18 mouse cellular contexts compared by ENCODE assay signal in the genomic region with DNA sequence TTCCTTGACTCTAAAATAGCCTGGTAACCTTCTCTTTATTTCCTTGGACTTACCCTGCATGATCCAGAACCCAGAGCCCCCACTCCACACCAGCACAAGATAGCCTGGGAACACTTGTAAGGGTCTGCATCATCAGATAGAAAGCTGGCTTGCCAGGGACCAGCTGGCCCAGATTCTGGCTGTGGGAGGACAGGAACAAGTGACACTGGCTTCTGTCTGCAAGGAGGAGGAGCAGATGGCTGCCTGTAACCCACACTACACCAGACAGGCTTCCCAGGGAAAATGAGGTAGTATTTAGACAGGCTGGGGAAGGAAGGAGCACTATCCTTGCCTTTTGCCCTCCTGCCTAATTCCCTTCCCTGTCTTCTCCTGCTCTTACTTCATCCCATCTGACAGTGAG.
DNase-seq lines count a peak whose midpoint lies in the region; ATAC-seq lines count a peak whose summit lies in the region.
"Had no signal": no experiment of that assay in that cellular context is flagged by ENCODE, and none has a peak within 500 bp of the region (broad histone marks: within the 10 kb centered on the region; RNA-seq: fewer than 3 reads in every experiment).

No protein-coding gene starts in this region.

- H3K27me3 ChIP-seq in hindbrain, embryonic 16.5 days (replicated peaks; ENCODE audit: control insufficient read depth, insufficient read depth, low read length): no peaks in the 10 kb centered on the region
- H3K27me3 ChIP-seq: heart, embryonic 13.5 days; hindbrain, embryonic 13.5 days; intestine, embryonic 15.5 days; midbrain, embryonic 13.5 days; neural tube, embryonic 13.5 days had no signal

- ATAC-seq in cerebellum, adult (ENCODE audit: insufficient number of reproducible peaks, low FRiP score, low TSS enrichment): peak; percentile 59
- ATAC-seq in hindbrain, embryonic 16.5 days: no peak
- ATAC-seq: intestine, embryonic 15.5 days; liver, postnatal 0 days; midbrain, embryonic 13.5 days had no signal

- H3K9me3 ChIP-seq in hindbrain, embryonic 16.5 days (ENCODE audit: control insufficient read depth, low read length): no peaks in the 10 kb centered on the region
- H3K9me3 ChIP-seq: embryonic facial prominence, embryonic 10.5 days; heart, embryonic 13.5 days; hindbrain, embryonic 13.5 days; intestine, embryonic 15.5 days; limb, embryonic 10.5 days; midbrain, embryonic 13.5 days; neural tube, embryonic 13.5 days had no signal

- H3K36me3 ChIP-seq in hindbrain, embryonic 16.5 days (ENCODE audit: control insufficient read depth, insufficient read depth, low read length): peaks cover 5% of the 10 kb centered on the region
- H3K36me3 ChIP-seq: embryonic facial prominence, embryonic 10.5 days; heart, embryonic 13.5 days; intestine, embryonic 15.5 days; limb, embryonic 10.5 days had no signal

- no peak overlapping the region for H3K27ac ChIP-seq in hindbrain, embryonic 16.5 days (ENCODE audit: low read depth, low read length)
- H3K27ac ChIP-seq: embryonic facial prominence, embryonic 10.5 days; heart, embryonic 13.5 days; hindbrain, embryonic 13.5 days; intestine, embryonic 15.5 days; limb, embryonic 10.5 days; midbrain, embryonic 13.5 days; neural tube, embryonic 13.5 days had no signal

- no peak overlapping the region for H3K9ac ChIP-seq in hindbrain, embryonic 16.5 days (ENCODE audit: low read depth, low read length)
- H3K9ac ChIP-seq: heart, embryonic 13.5 days; hindbrain, embryonic 13.5 days; intestine, embryonic 15.5 days; liver, postnatal 0 days; midbrain, embryonic 13.5 days; neural tube, embryonic 13.5 days had no signal

- intact Hi-C loops in left cerebral cortex, postnatal 4 days (cut with DNase I): no loop called here
- intact Hi-C loops in left cerebral cortex, postnatal 14 days (cut with DNase I): no loop called here

- H3K4me2 ChIP-seq in hindbrain, embryonic 16.5 days (ENCODE audit: low read length): no peak overlapping the region
- H3K4me2 ChIP-seq: heart, embryonic 13.5 days; hindbrain, embryonic 13.5 days; intestine, embryonic 15.5 days; midbrain, embryonic 13.5 days; neural tube, embryonic 13.5 days had no signal

- H3K4me3 ChIP-seq in hindbrain, embryonic 16.5 days (ENCODE audit: low read length): no peak overlapping the region
- H3K4me3 ChIP-seq: embryonic facial prominence, embryonic 10.5 days; heart, embryonic 13.5 days; hindbrain, embryonic 13.5 days; intestine, embryonic 15.5 days; limb, embryonic 10.5 days; midbrain, embryonic 13.5 days; neural tube, embryonic 13.5 days had no signal

- no peaks in the 10 kb centered on the region for H3K4me1 ChIP-seq in hindbrain, embryonic 16.5 days (ENCODE audit: control insufficient read depth, insufficient read depth, low read depth, low read length)
- H3K4me1 ChIP-seq: heart, embryonic 13.5 days; intestine, embryonic 15.5 days had no signal

- DNase-seq in cerebellum, adult 9-10 months: no peak
- peak; percentile 54 to 69 for DNase-seq in left cerebral cortex, adult 18-20 months (ENCODE audit: low spot score in 2 of 2)
- no peak for DNase-seq in left cerebral cortex, postnatal 4 days
- peak; percentile 51 to 53 for DNase-seq in left cerebral cortex, postnatal 14 days (ENCODE audit: low spot score in 2 of 2)
- DNase-seq in kidney, postnatal 10 days: no peak
- DNase-seq in yolk sac, embryonic 10.5 days (ENCODE audit: low spot score): no peak
- DNase-seq: adrenal gland, adult 2 months; liver, postnatal 0 days; lung, postnatal 14 days had no signal

Comparison
In these comparisons a context has a peak if more than half of its experiments do, and no peak if none do; other contexts are left out.
1. DNase-seq: peak in left cerebral cortex, adult 18-20 months (2 of 2) and left cerebral cortex, postnatal 14 days (2 of 2); none in cerebellum, adult 9-10 months (single experiment), left cerebral cortex, postnatal 4 days (single experiment), kidney, postnatal 10 days (single experiment) and yolk sac, embryonic 10.5 days (single experiment).